Mouse (Mus musculus) lung, embryonic 14.5 days (tissue): ENCODE data around the gene Alg12. TPM values are rescaled to one million over a fixed set of nuclear protein-coding genes. Genes with fewer than 3 reads are reported as not detected.
A peak's percentile ranks its signal among the peaks of the same experiment; 100 is the strongest.

Source experiments
- ATAC-seq: fragments of 200-750 bp; cut with Nextera tagmentation; 2 replicates; pipeline ENCODE4 v1.8.0; 2017; ENCODE audit warnings: mild to moderate bottlenecking, moderate TSS enrichment, moderate library complexity; ENCODE audit not compliant: insufficient read depth
- DNase-seq: peaks from one replicate; pipeline ENCODE4 v3.0.0-alpha.2; 2015
- H3K27ac ChIP-seq: fragments of 300-500 bp; sonication (generic); 2 replicates; pipeline ENCODE4 v1.5.1; 2014; ENCODE audit warnings: low read depth, mild to moderate bottlenecking, moderate library complexity
- H3K27me3 ChIP-seq: fragments of 300-500 bp; sonication (generic); 2 replicates; pipeline ENCODE4 v1.6.1; 2014; ENCODE audit warnings: low read length, control low read depth; ENCODE audit not compliant: insufficient read depth
- H3K36me3 ChIP-seq: fragments of 300-500 bp; sonication (generic); 2 replicates; pipeline ENCODE4 v1.6.1; 2014; ENCODE audit warnings: control low read depth; ENCODE audit not compliant: insufficient read depth
- H3K4me1 ChIP-seq: fragments of 300-500 bp; sonication (generic); 2 replicates; pipeline ENCODE4 v1.6.1; 2014; ENCODE audit warnings: antibody characterized with exemption, control low read depth; ENCODE audit not compliant: insufficient read depth
- H3K4me2 ChIP-seq: fragments of 300-500 bp; sonication (generic); 2 replicates; pipeline ENCODE4 v1.6.1; 2014; ENCODE audit warnings: mild to moderate bottlenecking
- H3K4me3 ChIP-seq: fragments of 300-500 bp; sonication (generic); 2 replicates; pipeline ENCODE4 v1.5.1; 2014; ENCODE audit warnings: low read depth, low read length
- H3K9ac ChIP-seq: fragments of 300-500 bp; sonication (generic); 2 replicates; pipeline ENCODE4 v1.6.1; 2014
- H3K9me3 ChIP-seq: fragments of 300-500 bp; sonication (generic); 2 replicates; pipeline ENCODE4 v1.6.1; 2016; ENCODE audit warnings: low read depth, low read length, control low read depth
- CTCF ChIP-seq: IDR thresholded peaks from 2 replicates; pipeline ENCODE4 v1.5.1; 2016; ENCODE audit warnings: antibody characterized with exemption, low read depth
- WGBS: fragments of 180-500 bp; shearing (Covaris S2); extraction: QIAGEN DNeasy Blood & Tissue Kit; methylation state at CpG from one replicate; pipeline ENCODE4 v1.1.7; 2014; 5-methylcytosine and 5-hydroxymethylcytosine counted together
- polyA plus RNA-seq: library from polyadenylated mRNA; unstranded; fragments of >200 nt; fragmentation: Nextera tagmentation; extraction: Ambion mirVana; gene quantifications from 2 replicates; pipeline ENCODE4 v1.2.1, GENCODE M21; 2014

The Alg12 gene
- polyA plus RNA-seq, 1 experiment from 2014 or later = 13.3 TPM

DNA sequence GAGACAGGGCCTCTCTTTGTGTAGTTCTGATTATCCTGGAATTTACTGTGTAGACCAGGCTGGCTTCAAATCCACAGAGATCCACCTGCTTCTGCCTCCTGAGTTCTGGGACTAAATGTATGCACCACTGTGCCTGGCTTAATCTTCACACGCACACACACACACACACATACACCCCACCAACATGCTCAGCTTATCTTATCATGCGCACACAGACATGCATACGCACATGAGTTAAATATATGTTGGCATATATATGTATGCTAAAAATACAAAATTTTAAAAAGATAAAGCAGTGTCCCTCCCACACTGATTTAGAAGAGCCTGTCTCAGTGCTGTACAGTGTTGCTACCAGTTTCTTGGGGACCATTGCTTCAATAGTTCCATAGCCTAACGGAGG is 57.6 kb downstream of the Alg12 start:
- 95% methylated on average over 4 of the region's 4 CpGs for WGBS
- H3K9ac ChIP-seq = no peak overlapping the region
- H3K36me3 ChIP-seq = peaks cover 52% of the 10 kb centered on the region
- no peak overlapping the region for H3K4me3 ChIP-seq
- no peaks in the 10 kb centered on the region for H3K9me3 ChIP-seq
- H3K27ac ChIP-seq = no peak overlapping the region
- DNase-seq (no peak), ATAC-seq (no peak)
- no peak overlapping the region for H3K4me2 ChIP-seq
- H3K4me1 ChIP-seq = peaks cover 4% of the 10 kb centered on the region; the same call in 1 of the 2 replicates
- H3K27me3 ChIP-seq = no peaks in the 10 kb centered on the region
- no peak for TF ChIP-seq CTCF

DNA sequence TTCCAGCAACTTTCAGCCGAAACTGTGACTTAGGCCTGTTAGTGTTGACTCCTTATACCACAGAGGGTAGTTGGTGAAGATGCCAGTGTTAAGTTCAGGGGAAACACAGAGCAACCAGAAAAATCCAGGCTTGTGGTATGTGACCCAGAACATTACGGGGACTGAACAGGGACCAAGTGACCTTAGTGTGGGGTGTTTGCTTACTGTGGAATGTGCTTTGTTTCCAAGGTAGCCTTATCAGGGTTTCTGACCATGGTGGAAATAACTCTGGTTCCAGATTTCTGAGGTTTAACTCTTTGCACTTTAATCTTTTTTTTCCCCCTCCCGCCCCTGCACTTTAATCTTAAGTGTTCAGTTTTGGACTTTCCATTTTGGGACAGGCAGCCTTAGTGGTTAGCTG is 61.1 kb downstream of the Alg12 start:
- Histone ChIP-seq H3K4me2 (peak overlapping the region; percentile 22; the same call in 1 of the 2 replicates), H3K9me3 (no peaks in the 10 kb centered on the region), H3K27ac (peak overlapping the region; percentile 72; the same call in 1 of the 2 replicates), H3K36me3 (peaks cover 56% of the 10 kb centered on the region), H3K9ac (no peak overlapping the region; the same call in 1 of the 2 replicates), H3K4me3 (no peak overlapping the region), H3K4me1 (peaks cover 4% of the 10 kb centered on the region; the same call in 1 of the 2 replicates), H3K27me3 (no peaks in the 10 kb centered on the region)
- DNase-seq = peak; percentile 26
- 58% methylated on average over 3 of the region's 3 CpGs for WGBS
- ATAC-seq = peak; percentile 60; the same call in 1 of the 2 replicates
- TF ChIP-seq CTCF = no peak

DNA sequence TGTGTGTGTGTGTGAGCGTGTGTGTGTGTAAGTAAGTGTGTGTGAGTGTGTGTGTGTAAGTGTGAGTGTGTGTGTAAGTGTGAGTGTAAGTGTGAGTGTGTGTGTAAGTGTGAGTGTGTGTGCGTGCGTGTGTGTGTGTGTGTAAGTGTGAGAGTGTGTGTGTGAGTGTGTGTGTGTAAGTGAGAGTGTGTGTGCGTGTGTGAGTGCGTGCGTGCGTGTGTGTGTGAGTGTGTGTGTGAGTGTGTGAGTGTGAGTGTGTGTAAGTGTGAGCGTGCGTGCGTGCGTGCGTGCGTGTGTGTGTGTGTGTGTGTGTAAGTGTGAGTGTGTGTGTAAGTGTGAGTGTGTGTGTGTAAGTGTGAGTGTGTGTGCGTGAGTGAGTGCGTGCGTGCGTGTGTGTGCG is 63.4 kb downstream of the Alg12 start:
- 96% methylated on average over 18 of the region's 18 CpGs for WGBS
- peaks cover 39% of the 10 kb centered on the region for H3K36me3 ChIP-seq

More for the DNA sequence above, 63.4 kb downstream of the Alg12 start:
- no peak overlapping the region for H3K9ac ChIP-seq
- ATAC-seq (no peak), DNase-seq (no peak)
- no peak overlapping the region for H3K27ac ChIP-seq
- H3K4me1 ChIP-seq = peaks cover 4% of the 10 kb centered on the region; the same call in 1 of the 2 replicates
- TF ChIP-seq CTCF = no peak
- H3K4me2 ChIP-seq = no peak overlapping the region
- H3K27me3 ChIP-seq = no peaks in the 10 kb centered on the region
- H3K9me3 ChIP-seq = no peaks in the 10 kb centered on the region
- H3K4me3 ChIP-seq = no peak overlapping the region

Other genes with a start within 250 kb of the Alg12 start
- gene Zdhhc25, start 219.0 kb downstream of the Alg12 start, polyA plus RNA-seq = not detected in 2 replicates
- gene Brd1, start 85.1 kb downstream of the Alg12 start, polyA plus RNA-seq = 23.1 and 27.0 TPM in 2 replicates
- 23.1 and 23.2 TPM in 2 replicates for gene Zbed4, start 67.7 kb downstream of the Alg12 start, polyA plus RNA-seq
- 93.8 and 97.9 TPM in 2 replicates for gene Creld2, start 328 bp upstream of the Alg12 start, polyA plus RNA-seq
- gene Pim3, start 42.9 kb upstream of the Alg12 start, polyA plus RNA-seq = 48.6 TPM in 2 replicates
- not detected in 2 replicates for gene Ttll8, start 135.1 kb upstream of the Alg12 start, polyA plus RNA-seq
- not detected in 2 replicates for gene Mlc1, start 159.7 kb upstream of the Alg12 start, polyA plus RNA-seq
- 0.89 TPM in 1 of 2 replicates, not detected in the other for gene Mov10l1, start 163.6 kb upstream of the Alg12 start, polyA plus RNA-seq
- 0.22 and 0.34 TPM in 2 replicates for gene Panx2, start 240.4 kb upstream of the Alg12 start, polyA plus RNA-seq